Mouse (Mus musculus) bone marrow, adult 2 months (tissue): Measurements from ENCODE around the gene Ptf1a.

Experiments
- CTCF ChIP-seq: fragments of 200-500 bp; IDR thresholded peaks from 2 replicates; pipeline ENCODE4 v1.5.1; 2011; ENCODE audit warnings: low read length, control low read depth; ENCODE audit not compliant: control insufficient read depth, insufficient read depth
- POLR2A ChIP-seq: fragments of 200-500 bp; IDR thresholded peaks from 2 replicates; pipeline ENCODE4 v1.6.1; 2011; ENCODE audit warnings: low read depth, mild to moderate bottlenecking, control low read depth, low read length, borderline replicate concordance; ENCODE audit not compliant: control insufficient read depth

DNA sequence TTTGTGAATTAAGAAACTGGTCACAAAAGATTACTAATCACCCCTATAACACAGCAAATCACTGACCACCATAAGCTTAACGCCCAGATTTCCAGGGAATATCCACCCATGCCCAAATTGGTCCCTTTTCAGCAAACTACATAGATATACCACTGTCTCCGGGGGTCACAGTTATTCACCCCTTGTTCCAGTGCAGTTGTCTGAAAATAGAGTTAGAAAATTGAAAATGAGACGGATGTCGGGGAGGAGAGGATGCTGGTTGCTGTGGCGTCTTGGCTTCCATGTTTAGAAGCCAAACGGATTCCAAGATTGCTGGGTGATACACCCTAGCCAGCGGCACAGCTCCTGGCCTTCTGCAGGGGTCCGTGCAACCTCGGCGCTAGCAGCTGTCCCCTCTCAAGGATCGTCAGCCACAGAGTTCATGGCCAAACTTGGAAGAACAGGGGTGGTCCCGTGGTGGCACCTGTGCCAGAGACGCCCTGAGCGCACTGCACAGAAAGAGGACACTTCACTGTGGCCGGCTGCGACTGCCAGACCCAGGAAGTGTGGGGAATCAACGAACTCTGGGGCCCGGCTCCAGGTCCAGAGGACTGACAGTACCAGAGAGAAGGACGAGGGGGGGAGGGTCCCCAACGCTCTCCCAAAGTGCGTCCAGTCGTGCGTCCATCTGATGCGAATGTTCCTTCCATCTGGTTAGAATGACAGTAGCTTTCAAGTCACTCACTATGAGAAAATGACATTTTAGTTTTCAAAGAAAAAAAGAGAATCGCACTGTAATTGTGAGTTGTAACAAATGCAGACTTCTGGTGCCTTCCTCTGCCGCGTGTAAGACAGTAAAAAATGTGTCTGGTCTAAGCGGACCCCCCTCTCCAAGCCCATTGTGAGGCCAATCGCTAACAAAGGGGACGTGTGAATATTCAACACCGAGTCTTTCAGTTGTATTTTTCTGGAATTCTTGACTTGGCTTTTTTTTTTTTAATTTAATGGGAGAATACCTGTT, 15.5 kb upstream of the Ptf1a start:
- no peak for TF ChIP-seq CTCF
- no peak for TF ChIP-seq POLR2A
